Mouse (Mus musculus) regulatory T cell (primary cell): ENCODE results near the gene Ccdc65.

Experiments used
- in situ Hi-C: fragments of 300-600 bp; cut with MboI, MseI; formaldehyde crosslinking; loops from one replicate; pipeline ENCODE4 v1.15.1; 2025; ENCODE audit warnings: high pct_unique_total_duplicates

Gene Ccdc65

GRCm38 (mm10) chr15:98691486-98692147 is 16.4 kb upstream of the Ccdc65 start:
- in situ Hi-C loops, result loop anchor here (5.0 to 10.0 kb wide), 2 partner anchors 39 to 517 kb away; no protein-coding TSS in a partner anchor

GRCm38 (mm10) chr15:98692171-98692715 is 15.8 kb upstream of the Ccdc65 start:
- in situ Hi-C loops, result loop anchor here (5.0 to 10.0 kb wide), 2 partner anchors 40 to 517 kb away; no protein-coding TSS in a partner anchor

- in situ Hi-C loops, result loop anchor here (10.0 kb wide), 1 partner anchor 521 kb away; no protein-coding TSS in a partner anchor
These were observed 12.3 kb upstream of the Ccdc65 start for GRCm38 (mm10) chr15:98695726-98696125.

- in situ Hi-C loops, result loop anchor here (10.0 kb wide), 1 partner anchor 521 kb away; no protein-coding TSS in a partner anchor
These were observed 11.8 kb upstream of the Ccdc65 start for GRCm38 (mm10) chr15:98696216-98696615.

GRCm38 (mm10) chr15:98699190-98700105 is 8.6 kb upstream of the Ccdc65 start:
- in situ Hi-C loops, result loop anchor here (10.0 kb wide), 1 partner anchor 525 kb away; no protein-coding TSS in a partner anchor

GRCm38 (mm10) chr15:98704312-98704711 is 3.7 kb upstream of the Ccdc65 start:
- in situ Hi-C loops, result no loop called here

GRCm38 (mm10) chr15:98710442-98710841 is 2.4 kb downstream of the Ccdc65 start:
- in situ Hi-C loops, result no loop called here

- in situ Hi-C loops, result no loop called here
These were observed 6.2 kb downstream of the Ccdc65 start for GRCm38 (mm10) chr15:98714230-98714652.

GRCm38 (mm10) chr15:98717301-98717700 is 9.3 kb downstream of the Ccdc65 start:
- in situ Hi-C loops, result loop anchor here (5.0 kb wide), 1 partner anchor 130 kb away; no protein-coding TSS in a partner anchor

GRCm38 (mm10) chr15:98722191-98722590 is 14.2 kb downstream of the Ccdc65 start:
- in situ Hi-C loops, result no loop called here

GRCm38 (mm10) chr15:98722854-98723253 is 14.8 kb downstream of the Ccdc65 start:
- in situ Hi-C loops, result no loop called here

- in situ Hi-C loops, result no loop called here
These were observed 16.4 kb downstream of the Ccdc65 start for GRCm38 (mm10) chr15:98724441-98724840.

GRCm38 (mm10) chr15:98726079-98726478 is 18.1 kb downstream of the Ccdc65 start:
- in situ Hi-C loops, result loop anchor here (5.0 kb wide), 1 partner anchor 306 kb away; no protein-coding TSS in a partner anchor

GRCm38 (mm10) chr15:98726746-98727145 is 18.7 kb downstream of the Ccdc65 start:
- in situ Hi-C loops, result loop anchor here (5.0 kb wide), 1 partner anchor 306 kb away; no protein-coding TSS in a partner anchor

- in situ Hi-C loops, result loop anchor here (5.0 kb wide), 1 partner anchor 305 kb away; no protein-coding TSS in a partner anchor
These were observed 19.7 kb downstream of the Ccdc65 start, which contains the start of gene Fkbp11 for GRCm38 (mm10) chr15:98727443-98728321. Gene Fkbp11, minus strand, starts transcription at chr15:98728198.

- in situ Hi-C loops, result loop anchor here (5.0 kb wide), 1 partner anchor 304 kb away; no protein-coding TSS in a partner anchor
These were observed 20.4 kb downstream of the Ccdc65 start for GRCm38 (mm10) chr15:98728366-98728765.

- in situ Hi-C loops, result loop anchor here (5.0 kb wide), 1 partner anchor 302 kb away; no protein-coding TSS in a partner anchor
These were observed 22.0 kb downstream of the Ccdc65 start for GRCm38 (mm10) chr15:98729791-98730545.

GRCm38 (mm10) chr15:98730790-98731189 is 22.8 kb downstream of the Ccdc65 start:
- in situ Hi-C loops, result no loop called here

- in situ Hi-C loops, result no loop called here
These were observed 24.1 kb downstream of the Ccdc65 start for GRCm38 (mm10) chr15:98732006-98732531.
